Mouse (Mus musculus): ENCODE measurements around the gene Muc5ac. TPM values are rescaled to one million over a fixed set of nuclear protein-coding genes. Genes with fewer than 3 reads are reported as not detected.
"Not testable (repeated sequence)": the region's sequence is repeated elsewhere in the genome, so short reads cannot be mapped to it uniquely, and the experiment has no call there.

Gene Muc5ac
- polyA plus RNA-seq, 1 experiment from 2014 or later = not detected

GRCm38 (mm10) chr7:141805384-141805783 is 16.6 kb downstream of the Muc5ac start:
- Histone ChIP-seq H3K36me3 (no peaks in the 10 kb centered on the region), H3K4me3 (replicated peaks) (no peak overlapping the region), H3K4me1 (no peaks in the 10 kb centered on the region), H3K27ac (replicated peaks) (no peak overlapping the region), H3K9ac (replicated peaks) (no peak overlapping the region), H3K9me3 (replicated peaks) (no peaks in the 10 kb centered on the region), H3K4me2 (no peak overlapping the region), H3K27me3 (replicated peaks) (no peaks in the 10 kb centered on the region)
- 88% methylated on average over 7 of the region's 7 CpGs for WGBS
- no peak for ATAC-seq (ENCODE audit: low FRiP score)

GRCm38 (mm10) chr7:141807823-141808222 is 19.1 kb downstream of the Muc5ac start:
- not testable (repeated sequence) for H3K36me3 ChIP-seq; H3K9ac ChIP-seq (replicated peaks); ATAC-seq (ENCODE audit: low FRiP score); H3K4me3 ChIP-seq (replicated peaks); H3K4me1 ChIP-seq; H3K4me2 ChIP-seq; H3K27ac ChIP-seq (replicated peaks); H3K27me3 ChIP-seq (replicated peaks); H3K9me3 ChIP-seq (replicated peaks)
- no CpG with 5 or more reads among the region's 4 CpGs for whole genome bisulfite sequencing

- not testable (repeated sequence) for ATAC-seq (ENCODE audit: low FRiP score)
These were observed 21.2 kb downstream of the Muc5ac start for GRCm38 (mm10) chr7:141809933-141810332.

GRCm38 (mm10) chr7:141813321-141813720 is 24.5 kb downstream of the Muc5ac start:
- H3K27ac ChIP-seq (replicated peaks) = no peak overlapping the region
- ATAC-seq (ENCODE audit: low FRiP score) = no peak
- H3K36me3 ChIP-seq = no peaks in the 10 kb centered on the region
- no peaks in the 10 kb centered on the region for H3K27me3 ChIP-seq (replicated peaks)
- WGBS = 80% methylated on average over 4 of the region's 4 CpGs
- no peaks in the 10 kb centered on the region for H3K9me3 ChIP-seq (replicated peaks)
- no peak overlapping the region for H3K4me2 ChIP-seq
- H3K9ac ChIP-seq (replicated peaks) = no peak overlapping the region
- H3K4me3 ChIP-seq (replicated peaks) = no peak overlapping the region
- H3K4me1 ChIP-seq = peaks cover 7% of the 10 kb centered on the region; the same call in 1 of the 2 replicates

More at GRCm38 (mm10) chr7:141809933-141810332, 21.2 kb downstream of the Muc5ac start:
- H3K4me1 ChIP-seq; H3K9me3 ChIP-seq (replicated peaks); H3K27ac ChIP-seq (replicated peaks); H3K27me3 ChIP-seq (replicated peaks); H3K9ac ChIP-seq (replicated peaks); H3K4me2 ChIP-seq; H3K36me3 ChIP-seq; H3K4me3 ChIP-seq (replicated peaks): not testable (repeated sequence)
- WGBS = no CpG with 5 or more reads among the region's 4 CpGs

GRCm38 (mm10) chr7:141815361-141815760 is 26.6 kb downstream of the Muc5ac start:
- H3K4me1 ChIP-seq = peaks cover 7% of the 10 kb centered on the region; the same call in 1 of the 2 replicates
- no peaks in the 10 kb centered on the region for H3K36me3 ChIP-seq

GRCm38 (mm10) chr7:141817355-141818075 is 28.7 kb downstream of the Muc5ac start:
- 54% methylated on average over 11 of the region's 11 CpGs for WGBS
- ATAC-seq (ENCODE audit: low FRiP score) = no peak; the same call in 1 of the 2 replicates
- Histone ChIP-seq H3K9me3 (replicated peaks) (no peaks in the 10 kb centered on the region), H3K4me3 (replicated peaks) (no peak overlapping the region), H3K27ac (replicated peaks) (no peak overlapping the region), H3K36me3 (no peaks in the 10 kb centered on the region), H3K4me1 (peaks cover 7% of the 10 kb centered on the region; the same call in 1 of the 2 replicates), H3K27me3 (replicated peaks) (no peaks in the 10 kb centered on the region), H3K4me2 (no peak overlapping the region), H3K9ac (replicated peaks) (no peak overlapping the region)

More at GRCm38 (mm10) chr7:141815361-141815760, 26.6 kb downstream of the Muc5ac start:
- Histone ChIP-seq H3K27me3 (replicated peaks) (no peaks in the 10 kb centered on the region), H3K9me3 (replicated peaks) (no peaks in the 10 kb centered on the region), H3K4me2 (no peak overlapping the region), H3K9ac (replicated peaks) (no peak overlapping the region), H3K27ac (replicated peaks) (no peak overlapping the region), H3K4me3 (replicated peaks) (no peak overlapping the region)
- 71% methylated on average over 4 of the region's 4 CpGs for WGBS
- ATAC-seq (ENCODE audit: low FRiP score) = no peak

- H3K4me1 ChIP-seq = peaks cover 7% of the 10 kb centered on the region; the same call in 1 of the 2 replicates
- ATAC-seq (ENCODE audit: low FRiP score) = no peak
- no peaks in the 10 kb centered on the region for H3K36me3 ChIP-seq
- no peaks in the 10 kb centered on the region for H3K9me3 ChIP-seq (replicated peaks)
- WGBS = 74% methylated on average over 3 of the region's 3 CpGs
- H3K9ac ChIP-seq (replicated peaks) = no peak overlapping the region
- H3K27me3 ChIP-seq (replicated peaks) = no peaks in the 10 kb centered on the region
- H3K4me2 ChIP-seq = no peak overlapping the region
- H3K27ac ChIP-seq (replicated peaks) = no peak overlapping the region
- H3K4me3 ChIP-seq (replicated peaks) = no peak overlapping the region
These were observed 29.5 kb downstream of the Muc5ac start for GRCm38 (mm10) chr7:141818267-141818666.

GRCm38 (mm10) chr7:141822582-141823261 is 34.0 kb downstream of the Muc5ac start:
- Histone ChIP-seq H3K4me3 (replicated peaks) (no peak overlapping the region), H3K9ac (replicated peaks) (no peak overlapping the region), H3K36me3 (no peaks in the 10 kb centered on the region), H3K4me2 (no peak overlapping the region), H3K4me1 (peaks cover 4% of the 10 kb centered on the region; the same call in 1 of the 2 replicates), H3K27ac (replicated peaks) (no peak overlapping the region), H3K9me3 (replicated peaks) (no peaks in the 10 kb centered on the region), H3K27me3 (replicated peaks) (no peaks in the 10 kb centered on the region)
- WGBS = 45% methylated on average over 4 of the region's 4 CpGs
- no peak for ATAC-seq (ENCODE audit: low FRiP score)

GRCm38 (mm10) chr7:141823699-141824098 is 34.9 kb downstream of the Muc5ac start:
- 86% methylated on average over 6 of the region's 6 CpGs for WGBS
- no peaks in the 10 kb centered on the region for H3K27me3 ChIP-seq (replicated peaks)
- no peak overlapping the region for H3K4me2 ChIP-seq
- H3K9ac ChIP-seq (replicated peaks) = no peak overlapping the region
- no peaks in the 10 kb centered on the region for H3K36me3 ChIP-seq
- ATAC-seq (ENCODE audit: low FRiP score) = no peak
- H3K4me3 ChIP-seq (replicated peaks) = no peak overlapping the region
- H3K9me3 ChIP-seq (replicated peaks) = no peaks in the 10 kb centered on the region
- H3K4me1 ChIP-seq = no peaks in the 10 kb centered on the region; the same call in 1 of the 2 replicates
- no peak overlapping the region for H3K27ac ChIP-seq (replicated peaks)

GRCm38 (mm10) chr7:141824398-141824797 is 35.6 kb downstream of the Muc5ac start:
- H3K9me3 ChIP-seq (replicated peaks) = no peaks in the 10 kb centered on the region
- no peak overlapping the region for H3K27ac ChIP-seq (replicated peaks)
- ATAC-seq (ENCODE audit: low FRiP score) = no peak
- WGBS = 94% methylated on average over 9 of the region's 9 CpGs
- no peak overlapping the region for H3K9ac ChIP-seq (replicated peaks)
- no peaks in the 10 kb centered on the region; the same call in 1 of the 2 replicates for H3K4me1 ChIP-seq
- H3K36me3 ChIP-seq = no peaks in the 10 kb centered on the region
- H3K4me3 ChIP-seq (replicated peaks) = no peak overlapping the region
- H3K4me2 ChIP-seq = no peak overlapping the region
- H3K27me3 ChIP-seq (replicated peaks) = no peaks in the 10 kb centered on the region

- H3K27ac ChIP-seq (replicated peaks) = no peak overlapping the region
- no peak overlapping the region for H3K4me2 ChIP-seq
- H3K4me3 ChIP-seq (replicated peaks) = no peak overlapping the region
- no peak overlapping the region for H3K9ac ChIP-seq (replicated peaks)
- 88% methylated on average over 7 of the region's 7 CpGs for WGBS
- H3K36me3 ChIP-seq = no peaks in the 10 kb centered on the region
- no peak for ATAC-seq (ENCODE audit: low FRiP score)
- H3K9me3 ChIP-seq (replicated peaks) = no peaks in the 10 kb centered on the region
- no peaks in the 10 kb centered on the region for H3K27me3 ChIP-seq (replicated peaks)
- H3K4me1 ChIP-seq = no peaks in the 10 kb centered on the region
These were observed 47.2 kb downstream of the Muc5ac start for GRCm38 (mm10) chr7:141835941-141836340.

GRCm38 (mm10) chr7:141836423-141836822 is 47.7 kb downstream of the Muc5ac start:
- Histone ChIP-seq H3K4me2 (no peak overlapping the region), H3K4me3 (replicated peaks) (no peak overlapping the region), H3K9me3 (replicated peaks) (no peaks in the 10 kb centered on the region), H3K27me3 (replicated peaks) (no peaks in the 10 kb centered on the region), H3K9ac (replicated peaks) (no peak overlapping the region), H3K27ac (replicated peaks) (no peak overlapping the region), H3K4me1 (no peaks in the 10 kb centered on the region), H3K36me3 (no peaks in the 10 kb centered on the region)
- ATAC-seq (ENCODE audit: low FRiP score) = no peak
- WGBS = 89% methylated on average over 8 of the region's 8 CpGs

Measured in neural tube, embryonic 15.5 days (tissue).